Mouse (Mus musculus) activated CD4-positive, CD25-positive, alpha-beta regulatory T cell, adult 4 months (primary cell): Measurements from ENCODE around the gene Adam10. TPM values are rescaled to one million over a fixed set of nuclear protein-coding genes. Genes with fewer than 3 reads are reported as not detected.

Experiments used
- ATAC-seq: one replicate; pipeline ENCODE4 v1.8.0; 2017
- polyA plus RNA-seq, 2 experiments: library from polyadenylated mRNA; unstranded; fragments of 100-300 nt; shearing (Covaris generic); gene quantifications; one replicate each; pipeline ENCODE4 v1.2.1; 2017

Gene Adam10
- polyA plus RNA-seq, 2 experiments from 2014 or later, result 72.7 to 77.6 TPM

- ATAC-seq, result no peak
Measured at GRCm38 (mm10) chr9:70790621-70791020, 111.8 kb downstream of the Adam10 start.

- no peak for ATAC-seq
Measured at GRCm38 (mm10) chr9:70794643-70795438, 116.0 kb downstream of the Adam10 start.

- ATAC-seq, result no peak
Measured at GRCm38 (mm10) chr9:70795439-70795757, 116.6 kb downstream of the Adam10 start.

- ATAC-seq, result no peak
Measured at GRCm38 (mm10) chr9:70800588-70801315, 122.0 kb downstream of the Adam10 start.

GRCm38 (mm10) chr9:70801761-70802160, 123.0 kb downstream of the Adam10 start:
- ATAC-seq, result no peak

GRCm38 (mm10) chr9:70802816-70803215, 124.0 kb downstream of the Adam10 start:
- no peak for ATAC-seq

GRCm38 (mm10) chr9:70806069-70806468, 127.3 kb downstream of the Adam10 start:
- no peak for ATAC-seq

GRCm38 (mm10) chr9:70807714-70808113, 128.9 kb downstream of the Adam10 start:
- no peak for ATAC-seq

- ATAC-seq, result no peak
Measured at GRCm38 (mm10) chr9:70812551-70812950, 133.8 kb downstream of the Adam10 start.

GRCm38 (mm10) chr9:70816701-70817305, 138.0 kb downstream of the Adam10 start:
- ATAC-seq, result no peak

GRCm38 (mm10) chr9:70817396-70817795, 138.6 kb downstream of the Adam10 start:
- no peak for ATAC-seq

GRCm38 (mm10) chr9:70818739-70819138, 139.9 kb downstream of the Adam10 start:
- no peak for ATAC-seq

GRCm38 (mm10) chr9:70824103-70824502, 145.3 kb downstream of the Adam10 start:
- ATAC-seq, result no peak

- ATAC-seq, result no peak
Measured at GRCm38 (mm10) chr9:70827911-70828310, 149.1 kb downstream of the Adam10 start.

Other genes starting within 250 kb of the Adam10 start
- gene Rnf111, start 175.3 kb upstream of the Adam10 start, polyA plus RNA-seq, result 10 to 100 TPM; 24.5 to 26.4 TPM
- gene Sltm, start 136.2 kb upstream of the Adam10 start, polyA plus RNA-seq, result 10 to 100 TPM; 57.6 to 83.6 TPM
- under 1 TPM; 0.61 to 0.71 TPM for gene Gm10642, start 22.7 kb upstream of the Adam10 start, polyA plus RNA-seq
- gene Mindy2, start 21.8 kb upstream of the Adam10 start, polyA plus RNA-seq, result 10 to 100 TPM in 1 of 2 experiments, 1 to 10 TPM in 1; 9.0 to 14.8 TPM